Mouse (Mus musculus): Measurements from ENCODE around the gene Tmem207.

The Tmem207 gene

DNA sequence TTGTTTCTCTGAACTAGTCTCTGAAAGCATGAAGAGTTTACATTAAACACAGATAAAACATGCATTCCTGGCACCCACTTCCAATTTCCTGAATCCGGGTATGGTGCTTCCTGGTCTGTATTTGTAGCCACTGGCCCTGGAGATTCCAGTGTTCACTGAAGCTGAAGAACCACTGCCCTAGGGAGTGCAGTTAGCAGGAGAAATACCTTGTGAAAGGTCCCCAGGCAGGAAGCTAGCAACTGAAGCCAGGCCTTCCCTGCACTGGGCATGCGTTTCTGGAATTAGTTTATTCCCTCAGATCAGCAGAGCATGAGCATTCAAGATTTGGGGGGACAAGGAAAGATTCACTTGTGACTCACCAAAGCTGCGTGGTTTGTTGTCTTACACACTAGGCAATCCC lies 72.4 kb downstream of the Tmem207 start:
- DNase-seq = no peak
